Mouse (Mus musculus): ENCODE data around the gene Gas8. TPM values are rescaled to one million over a fixed set of nuclear protein-coding genes. Genes with fewer than 3 reads are reported as not detected.
"Not testable (repeated sequence)": the region's sequence is repeated elsewhere in the genome, so short reads cannot be mapped to it uniquely, and the experiment has no call there.

Gene Gas8
- total RNA-seq (2014; fragmentation: Nextera tagmentation) (6.5 and 7.5 TPM in 2 replicates), total RNA-seq (2017) (12.1 and 13.6 TPM in 2 replicates)

DNA sequence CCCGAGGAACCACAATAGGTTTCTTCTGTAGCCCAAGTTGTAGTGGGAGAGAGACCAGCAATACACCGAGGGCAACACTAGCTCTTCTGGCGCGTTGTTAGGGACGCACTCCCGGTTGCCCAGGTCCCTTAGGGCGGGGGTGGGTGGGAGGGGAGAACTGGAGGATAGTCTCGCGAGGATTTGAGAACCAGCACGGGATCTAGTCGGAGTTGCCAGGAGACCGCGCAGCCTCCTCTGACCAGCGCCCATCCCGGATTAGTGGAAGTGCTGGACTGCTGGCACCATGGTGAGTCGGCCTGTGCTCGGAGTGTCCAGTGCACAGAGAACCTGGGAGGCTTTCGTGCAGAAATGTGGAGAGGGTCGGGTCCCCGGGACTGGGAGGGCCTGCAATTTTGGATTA lies at the start of gene Gas8:
Gene Gas8 (plus strand): TSS at position 168 of the 400 bp plus-strand sequence.
- ATAC-seq (replicated peaks; ENCODE audit: poor library complexity, severe bottlenecking): peak; percentile 89

DNA sequence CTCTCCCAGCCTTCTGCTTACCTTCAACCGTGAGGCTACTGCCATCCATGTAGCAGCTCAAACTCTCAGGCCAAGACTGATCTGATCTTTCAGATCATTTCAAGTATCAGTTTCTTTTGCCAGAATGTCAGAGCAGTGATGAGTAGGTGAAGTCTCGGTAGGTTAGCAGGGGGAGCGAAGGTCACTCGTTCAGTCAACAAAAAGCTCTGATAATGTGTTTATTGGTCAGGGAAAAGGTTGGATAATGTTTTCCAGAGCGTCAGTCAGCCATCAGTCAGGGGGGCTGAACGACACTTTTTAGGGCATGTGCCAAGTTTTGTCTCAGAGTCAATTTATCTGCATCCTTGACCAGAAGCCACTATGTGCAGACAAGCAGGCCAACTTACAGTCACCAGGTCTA lies 45.6 kb upstream of the Gas8 start:
- not testable (repeated sequence) for ATAC-seq (replicated peaks; ENCODE audit: poor library complexity, severe bottlenecking)

- not testable (repeated sequence) for ATAC-seq (replicated peaks; ENCODE audit: poor library complexity, severe bottlenecking)
These were observed 44.1 kb upstream of the Gas8 start for GRCm38 (mm10) chr8:123474549-123474948.

GRCm38 (mm10) chr8:123476911-123477736 lies 41.5 kb upstream of the Gas8 start:
- no peak; the same call in 1 of the 2 replicates for ATAC-seq (replicated peaks; ENCODE audit: poor library complexity, severe bottlenecking)

DNA sequence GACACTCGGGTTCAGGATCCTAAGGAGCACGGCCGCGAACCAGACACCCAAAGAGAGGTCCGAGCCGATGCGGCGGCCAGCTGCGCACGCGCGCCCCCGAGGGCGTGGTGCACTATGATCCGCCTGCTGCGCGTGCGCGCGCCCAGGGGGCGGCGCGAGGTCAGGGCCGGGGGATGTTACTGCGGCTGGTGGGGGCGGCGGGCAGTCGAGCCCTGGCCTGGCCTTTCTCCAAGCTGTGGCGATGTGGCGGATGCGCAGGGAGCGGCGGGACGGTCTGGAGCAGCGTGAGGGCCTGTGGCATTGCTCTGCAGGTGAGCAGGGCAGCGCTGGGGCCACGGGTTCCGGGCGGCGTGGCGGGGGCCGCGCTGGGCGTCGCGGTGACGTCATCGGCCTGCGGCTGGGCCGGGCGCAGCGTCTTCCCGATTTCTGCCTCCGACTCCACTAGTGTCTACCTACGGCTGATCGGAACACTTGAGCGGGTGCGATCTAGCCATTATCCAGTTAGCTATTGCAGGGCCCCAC lies 40.8 kb upstream of the Gas8 start, which contains the start of gene Afg3l1:
Gene Afg3l1 (plus strand): TSS at position 167 of the 522 bp plus-strand sequence.
- ATAC-seq (replicated peaks; ENCODE audit: poor library complexity, severe bottlenecking): peak; percentile 88

GRCm38 (mm10) chr8:123478456-123479218 lies 40.0 kb upstream of the Gas8 start:
- peak; percentile 64 for ATAC-seq (replicated peaks; ENCODE audit: poor library complexity, severe bottlenecking)

GRCm38 (mm10) chr8:123482627-123483026 lies 36.0 kb upstream of the Gas8 start:
- no peak for ATAC-seq (replicated peaks; ENCODE audit: poor library complexity, severe bottlenecking)

DNA sequence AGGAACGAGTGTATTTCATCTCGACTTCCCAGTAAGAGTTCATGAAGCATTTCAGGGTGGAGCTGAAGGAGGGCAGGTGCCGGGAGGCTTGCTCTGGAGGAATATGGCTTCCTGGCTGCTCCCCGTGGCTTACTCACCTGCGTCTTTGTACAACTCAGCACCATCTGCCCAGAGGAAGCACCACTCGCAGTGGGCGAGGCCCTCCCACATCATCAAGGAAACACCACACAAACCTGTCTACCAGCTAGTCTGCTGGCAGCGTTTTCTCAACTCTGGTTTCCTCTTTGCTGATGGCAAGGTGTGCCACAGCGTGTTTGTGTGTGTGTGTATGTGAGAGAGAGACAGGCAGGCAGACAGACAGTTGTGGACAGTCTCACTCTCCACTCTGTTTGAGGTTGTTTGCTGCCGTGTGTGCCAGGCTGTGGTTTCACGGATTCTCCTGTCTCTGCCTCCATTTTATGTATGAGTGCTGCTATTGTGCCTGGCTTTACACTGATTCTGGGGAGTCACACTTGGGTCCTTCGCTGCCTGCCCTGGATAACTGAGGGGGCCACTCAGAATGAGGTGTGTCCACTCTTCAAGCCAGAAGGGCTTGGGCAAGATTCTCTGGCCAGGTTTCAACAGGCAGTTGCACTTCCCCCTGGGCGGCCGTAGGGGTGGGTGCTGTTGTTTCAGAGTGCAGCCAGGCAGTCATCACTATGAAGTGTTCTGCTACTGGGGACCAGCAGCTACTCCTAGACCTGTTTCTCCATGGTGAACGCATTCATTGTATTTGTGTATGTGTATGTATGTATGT lies 27.2 kb upstream of the Gas8 start:
- ATAC-seq (replicated peaks; ENCODE audit: poor library complexity, severe bottlenecking): peak; percentile 83

GRCm38 (mm10) chr8:123492898-123493297 lies 25.7 kb upstream of the Gas8 start:
- ATAC-seq (replicated peaks; ENCODE audit: poor library complexity, severe bottlenecking): no peak

DNA sequence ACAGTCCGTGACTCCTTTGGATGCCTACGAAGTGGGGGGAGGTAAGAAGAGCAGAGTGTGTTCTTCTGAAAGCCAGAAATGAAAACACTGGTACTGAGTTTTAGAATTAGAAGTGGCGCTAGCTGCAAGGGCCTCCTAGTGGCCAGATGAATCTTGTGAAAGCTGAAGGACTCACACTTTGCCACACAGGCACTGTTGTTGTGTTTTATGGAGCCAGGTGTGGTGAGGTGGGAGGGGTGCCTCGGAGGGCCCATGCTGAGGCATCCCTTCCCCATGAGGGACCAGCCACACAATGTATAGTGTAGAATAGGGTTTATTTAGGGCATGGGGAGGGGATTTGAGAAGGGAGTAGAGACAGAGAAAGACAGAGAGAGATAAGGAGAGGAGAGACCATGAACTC lies 20.9 kb upstream of the Gas8 start:
- ATAC-seq (replicated peaks; ENCODE audit: poor library complexity, severe bottlenecking): no peak

- no peak for ATAC-seq (replicated peaks; ENCODE audit: poor library complexity, severe bottlenecking)
These were observed 19.7 kb upstream of the Gas8 start for GRCm38 (mm10) chr8:123498963-123499362.

DNA sequence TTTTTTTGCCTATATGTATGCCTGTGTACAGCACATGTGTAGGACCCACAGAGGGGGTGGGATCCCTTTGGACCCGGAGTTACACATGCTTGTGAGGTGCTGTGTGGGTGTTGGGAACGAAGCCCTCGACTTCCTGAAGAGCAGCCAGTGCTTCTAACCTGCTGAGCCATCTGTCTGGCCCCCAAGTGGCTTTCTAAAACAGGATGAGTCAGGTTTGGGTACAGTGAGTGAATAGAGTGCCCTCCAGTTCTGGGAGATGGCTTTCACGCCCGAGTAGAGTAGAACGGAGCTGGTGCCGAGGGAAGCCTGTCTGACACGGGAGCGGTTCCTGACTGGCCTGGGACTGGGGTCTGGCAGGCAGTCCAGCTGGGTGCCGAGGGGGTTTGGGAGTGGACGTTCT lies 19.1 kb upstream of the Gas8 start:
- ATAC-seq (replicated peaks; ENCODE audit: poor library complexity, severe bottlenecking): no peak

DNA sequence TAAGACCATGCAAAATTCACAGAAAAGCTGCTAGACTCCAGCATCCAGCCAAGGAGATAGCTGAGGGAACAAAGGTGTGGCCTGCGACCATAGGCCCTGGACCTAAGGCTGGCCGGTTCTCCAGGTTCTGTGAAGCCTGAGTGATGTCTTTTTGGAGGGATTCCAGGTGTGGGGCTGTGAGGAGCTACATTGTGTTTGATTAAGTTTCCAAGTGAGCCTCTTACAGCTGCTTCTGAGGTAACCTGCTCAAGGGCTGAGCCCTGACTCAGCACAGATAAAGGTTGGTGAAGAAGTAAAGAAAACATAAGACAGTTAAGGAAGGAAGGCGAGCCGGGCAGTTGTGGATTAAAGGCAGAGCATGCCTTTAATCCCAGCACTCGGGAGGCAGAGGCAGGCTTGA lies 16.4 kb upstream of the Gas8 start:
- no peak for ATAC-seq (replicated peaks; ENCODE audit: poor library complexity, severe bottlenecking)

DNA sequence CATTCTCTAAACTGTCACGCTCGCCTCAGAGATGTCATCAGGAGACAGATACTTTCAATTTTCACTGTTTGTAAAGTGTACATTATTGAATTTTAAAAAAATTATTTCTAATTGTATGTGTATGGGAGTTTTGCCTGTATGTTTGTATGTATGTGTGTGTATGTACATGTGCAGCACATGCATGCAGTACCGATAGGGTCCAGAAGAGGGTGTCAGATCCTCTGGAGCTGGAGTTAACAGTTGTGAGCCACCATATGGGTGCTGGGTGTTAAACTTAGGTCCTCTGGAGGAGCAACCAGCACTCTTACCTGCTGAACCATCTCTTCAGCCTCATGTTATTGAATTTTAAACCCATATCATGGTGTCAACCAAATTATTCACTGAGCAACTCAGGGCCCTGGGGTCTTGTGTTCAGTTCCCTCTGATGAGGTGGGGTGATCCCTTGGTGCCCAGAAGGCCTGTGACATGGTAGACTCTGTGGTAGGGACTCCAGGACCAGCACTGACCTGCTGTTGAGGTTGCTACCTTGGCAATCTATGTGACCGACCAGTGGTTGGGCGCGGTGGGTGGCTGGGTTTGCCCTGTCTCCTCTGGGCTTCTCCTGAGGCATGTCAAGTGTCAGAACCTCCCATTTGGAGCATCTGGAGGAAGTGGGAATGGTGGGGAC lies 14.7 kb upstream of the Gas8 start:
- ATAC-seq (replicated peaks; ENCODE audit: poor library complexity, severe bottlenecking): no peak

DNA sequence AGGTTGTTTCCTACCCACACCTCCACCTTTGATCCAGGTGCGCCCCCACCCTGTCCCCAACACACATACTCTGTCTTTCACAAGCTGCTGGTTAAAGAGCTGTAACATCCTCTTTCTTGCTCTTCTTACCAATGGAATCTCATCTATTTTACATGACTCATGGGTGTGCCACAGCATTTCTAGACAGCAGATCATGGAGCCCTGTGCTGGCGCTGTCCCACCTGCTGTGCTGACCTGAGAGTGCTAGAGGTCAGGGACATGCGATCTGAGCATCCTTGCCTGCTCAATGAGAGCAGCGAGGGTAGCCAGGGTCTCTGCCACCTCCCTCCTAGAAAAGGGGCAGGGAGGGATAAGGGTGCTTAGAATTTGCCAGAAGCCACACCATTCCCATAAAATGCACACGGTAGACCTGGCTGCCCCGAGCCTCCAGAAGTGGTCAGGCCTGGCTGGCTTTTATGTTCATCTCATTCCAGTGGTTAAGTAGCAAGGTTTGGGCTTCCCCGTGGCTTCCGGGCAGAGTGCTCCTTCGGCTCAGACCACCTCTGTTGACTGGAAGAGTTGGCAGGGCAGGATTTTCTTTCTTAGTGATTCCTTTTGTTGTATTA lies 13.9 kb upstream of the Gas8 start:
- ATAC-seq (replicated peaks; ENCODE audit: poor library complexity, severe bottlenecking): no peak

GRCm38 (mm10) chr8:123505267-123505666 lies 13.4 kb upstream of the Gas8 start:
- ATAC-seq (replicated peaks; ENCODE audit: poor library complexity, severe bottlenecking): no peak

GRCm38 (mm10) chr8:123505695-123506094 lies 12.9 kb upstream of the Gas8 start:
- ATAC-seq (replicated peaks; ENCODE audit: poor library complexity, severe bottlenecking): no peak

GRCm38 (mm10) chr8:123507153-123507552 lies 11.5 kb upstream of the Gas8 start:
- ATAC-seq (replicated peaks; ENCODE audit: poor library complexity, severe bottlenecking): no peak

DNA sequence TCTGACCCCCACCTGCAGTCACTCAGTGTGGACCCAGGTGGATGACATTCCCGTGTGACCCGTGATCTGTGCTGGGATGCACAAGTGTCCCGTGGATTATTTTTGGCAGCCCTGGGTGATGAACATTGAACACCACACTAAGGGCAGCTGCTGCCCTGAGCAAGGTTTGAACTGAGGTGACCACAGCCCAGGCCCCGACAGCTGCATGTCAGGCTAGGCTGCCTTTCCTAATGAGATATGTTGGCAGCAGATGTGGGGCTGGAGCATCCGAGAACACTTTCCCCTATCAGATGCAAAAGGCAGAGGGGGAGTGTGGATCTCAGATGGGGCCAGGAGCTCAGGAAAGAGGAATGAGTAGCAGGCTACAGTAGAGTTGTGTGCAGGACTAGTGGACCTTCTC lies 7.8 kb upstream of the Gas8 start:
- no peak for ATAC-seq (replicated peaks; ENCODE audit: poor library complexity, severe bottlenecking)

Data from granulocyte monocyte progenitor cell, adult 5-6 weeks (primary cell).